Mouse (Mus musculus): ENCODE measurements around the gene Myh10. TPM values are rescaled to one million over a fixed set of nuclear protein-coding genes. Genes with fewer than 3 reads are reported as not detected.
A peak's percentile ranks its signal among the peaks of the same experiment; 100 is the strongest.

Gene Myh10
- total and polyA plus RNA-seq, 3 experiments = 0.38 to 2.7 (median 0.62) TPM

- TF ChIP-seq BHLHE40 (IDR thresholded peaks at IDR 0.05; ENCODE audit: low read depth, low read length) = 0 out of 2 replicates have a peak, but pooled peaks have one; percentile 5
- no peak for TF ChIP-seq PAX5 (IDR thresholded peaks at IDR 0.05; ENCODE audit: low read length)
- H3K79me2 ChIP-seq (replicated peaks; ENCODE audit: control insufficient read depth, extremely low read depth, insufficient read depth, poor library complexity, severe bottlenecking) = no peaks in the 10 kb centered on the region
- in situ Hi-C loops (cut with MboI; ENCODE audit: low pct_ligation_motif_present, low pct_unique_long_range_greater_than_20kb, low sequenced_read_pairs) = loop anchor here (5.0 kb wide), 1 partner anchor 40 kb away; no protein-coding TSS in a partner anchor
- dilution Hi-C loops (cut with MboI; ENCODE audit: extremely low pct_ligation_motif_present, extremely low pct_unique_long_range_greater_than_20kb, low sequenced_read_pairs) = no loop called here
- H3K36me3 ChIP-seq (replicated peaks in 1 of 2; ENCODE audit: control insufficient read depth in 1 of 2, insufficient read depth in 1 of 2, low read length in 1 of 2) = no peaks in the 10 kb centered on the region
- DNase-seq (ENCODE audit: extremely low read depth) = no peak
- H3K9ac ChIP-seq (ENCODE audit: insufficient read depth, low read depth) = no peak overlapping the region
- peaks cover 11 to 14% of the 10 kb centered on the region in 2 experiments for H3K4me1 ChIP-seq (ENCODE audit: control insufficient read depth in 1 of 2, insufficient read depth in 2 of 2)
- H3K4me3 ChIP-seq (replicated peaks in 1 of 3; ENCODE audit: low read depth in 2 of 3, low read length in 2 of 3, poor library complexity in 1 of 3) = no peak overlapping the region
- H3K9me3 ChIP-seq (replicated peaks; ENCODE audit: low read length) = no peaks in the 10 kb centered on the region
- no peak overlapping the region for H3K4me2 ChIP-seq (ENCODE audit: insufficient read depth, low read depth, poor library complexity, severe bottlenecking)
- no peaks in the 10 kb centered on the region for H3K27me3 ChIP-seq (replicated peaks)
- H3K27ac ChIP-seq (ENCODE audit: insufficient read depth, low read depth) = no peak overlapping the region
Observed at GRCm38 (mm10) chr11:68782336-68782735, 91.0 kb downstream of the Myh10 start.

DNA sequence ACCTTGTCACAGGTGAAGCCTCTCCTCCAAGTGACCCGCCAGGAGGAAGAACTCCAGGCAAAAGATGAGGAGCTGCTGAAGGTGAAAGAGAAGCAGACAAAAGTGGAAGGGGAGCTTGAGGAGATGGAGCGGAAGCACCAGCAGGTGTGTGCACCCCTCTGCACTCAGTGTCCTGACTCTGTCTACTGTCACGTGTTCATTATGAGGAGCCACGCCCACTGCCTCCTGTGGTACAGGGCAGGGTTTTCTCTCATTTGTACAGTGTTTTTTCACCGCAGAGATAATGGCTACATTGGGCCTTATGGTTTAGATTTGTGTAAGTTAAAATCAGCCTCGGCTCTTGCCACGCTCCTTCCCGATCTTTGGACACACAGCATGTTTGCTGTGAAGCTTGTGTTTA, 94.5 kb downstream of the Myh10 start:
- Histone ChIP-seq H3K27me3 (replicated peaks) (no peaks in the 10 kb centered on the region), H3K4me3 (replicated peaks in 1 of 3; ENCODE audit: low read depth in 2 of 3, low read length in 2 of 3, poor library complexity in 1 of 3) (no peak overlapping the region), H3K79me2 (replicated peaks; ENCODE audit: control insufficient read depth, extremely low read depth, insufficient read depth, poor library complexity, severe bottlenecking) (no peaks in the 10 kb centered on the region), H3K27ac (ENCODE audit: insufficient read depth, low read depth) (no peak overlapping the region), H3K4me2 (ENCODE audit: insufficient read depth, low read depth, poor library complexity, severe bottlenecking) (no peak overlapping the region; the same call in 1 of the 2 replicates), H3K9ac (ENCODE audit: insufficient read depth, low read depth) (no peak overlapping the region), H3K4me1 (ENCODE audit: control insufficient read depth in 1 of 2, insufficient read depth in 2 of 2) (peaks cover 0 to 6% of the 10 kb centered on the region in 2 experiments; a peak in 1 of 4 replicates), H3K36me3 (replicated peaks in 1 of 2; ENCODE audit: control insufficient read depth in 1 of 2, insufficient read depth in 1 of 2, low read length in 1 of 2) (no peaks in the 10 kb centered on the region), H3K9me3 (replicated peaks; ENCODE audit: low read length) (no peaks in the 10 kb centered on the region)
- in situ Hi-C loops (cut with MboI; ENCODE audit: low pct_ligation_motif_present, low pct_unique_long_range_greater_than_20kb, low sequenced_read_pairs) (no loop called here), dilution Hi-C loops (cut with MboI; ENCODE audit: extremely low pct_ligation_motif_present, extremely low pct_unique_long_range_greater_than_20kb, low sequenced_read_pairs) (no loop called here)
- TF ChIP-seq RCOR1 (conservative IDR thresholded peaks at IDR 0.05; ENCODE audit: low read depth, low read length) (no peak), USF2 (conservative IDR thresholded peaks at IDR 0.05; ENCODE audit: low read depth, low read length) (peak; percentile 46), MEF2A (IDR thresholded peaks at IDR 0.05; ENCODE audit: borderline replicate concordance, low read depth, low read length) (no peak), ZMIZ1 (IDR thresholded peaks at IDR 0.05; ENCODE audit: low read depth, low read length) (no peak), JUND (conservative IDR thresholded peaks at IDR 0.05; ENCODE audit: low read depth, low read length) (no peak), CHD2 (IDR thresholded peaks at IDR 0.05; ENCODE audit: low read length) (no peak), JUN (IDR thresholded peaks at IDR 0.05; ENCODE audit: insufficient read depth, low read depth, low read length) (no peak), RAD21 (IDR thresholded peaks at IDR 0.05; ENCODE audit: low read depth, low read length) (no peak), MYC (IDR thresholded peaks at IDR 0.05; ENCODE audit: low read depth, low read length) (no peak), USF1 (IDR thresholded peaks at IDR 0.05; ENCODE audit: low read depth, low read length) (peak; percentile 45), MAX (IDR thresholded peaks at IDR 0.05; ENCODE audit: low read length) (no peak), BHLHE40 (IDR thresholded peaks at IDR 0.05; ENCODE audit: low read depth, low read length) (0 out of 2 replicates have a peak, but pooled peaks have one; percentile 28), NRF1 (IDR thresholded peaks at IDR 0.05; ENCODE audit: low read depth, low read length) (no peak)
- DNase-seq (ENCODE audit: extremely low read depth) = no peak
